Mouse (Mus musculus) forebrain, postnatal 0 days (tissue): ENCODE measurements around the gene Esp34. TPM values are rescaled to one million over a fixed set of nuclear protein-coding genes. Genes with fewer than 3 reads are reported as not detected.

Experiments used
- ATAC-seq: fragments of 200-750 bp; cut with Nextera tagmentation; 2 replicates; pipeline ENCODE4 v1.8.0; 2017; ENCODE audit warnings: mild to moderate bottlenecking, moderate library complexity
- DNase-seq: peaks from one replicate; pipeline ENCODE4 v3.0.0-alpha.2; 2015
- H3K27ac ChIP-seq: fragments of 300-500 bp; sonication (generic); 2 replicates; pipeline ENCODE4 v1.5.1; 2014; ENCODE audit warnings: low read depth, mild to moderate bottlenecking, antibody characterized with exemption, low read length, moderate library complexity, mixed read lengths
- H3K27me3 ChIP-seq: fragments of 300-500 bp; sonication (generic); 2 replicates; pipeline ENCODE4 v1.6.1; 2014; ENCODE audit warnings: mild to moderate bottlenecking, low read length, mixed read lengths; ENCODE audit not compliant: insufficient read depth
- H3K36me3 ChIP-seq: fragments of 300-500 bp; sonication (generic); 2 replicates; pipeline ENCODE4 v1.6.1; 2014; ENCODE audit warnings: mild to moderate bottlenecking, moderate library complexity; ENCODE audit not compliant: insufficient read depth
- H3K4me1 ChIP-seq: fragments of 300-500 bp; sonication (generic); 2 replicates; pipeline ENCODE4 v1.6.1; 2014; ENCODE audit warnings: antibody characterized with exemption; ENCODE audit not compliant: insufficient read depth
- H3K4me2 ChIP-seq: fragments of 300-500 bp; sonication (generic); 2 replicates; pipeline ENCODE4 v1.6.1; 2014; ENCODE audit warnings: low read depth, mild to moderate bottlenecking, moderate library complexity
- H3K4me3 ChIP-seq: fragments of 300-500 bp; sonication (generic); 2 replicates; pipeline ENCODE4 v1.5.1; 2014; ENCODE audit warnings: low read depth, low read length, mixed read lengths
- H3K9ac ChIP-seq: fragments of 300-500 bp; sonication (generic); 2 replicates; pipeline ENCODE4 v1.6.1; 2014; ENCODE audit warnings: mild to moderate bottlenecking
- H3K9me3 ChIP-seq: fragments of 300-500 bp; sonication (generic); 2 replicates; pipeline ENCODE4 v1.6.1; 2016; ENCODE audit warnings: low read length
- CTCF ChIP-seq: sonication (generic); IDR thresholded peaks from 2 replicates; pipeline ENCODE4 v1.5.1; 2016; ENCODE audit warnings: antibody characterized with exemption, control low read depth, low read depth
- WGBS: fragments of 180-500 bp; shearing (Covaris S2); extraction: QIAGEN DNeasy Blood & Tissue Kit; methylation state at CpG from one replicate; pipeline ENCODE4 v1.1.7; 2014; 5-methylcytosine and 5-hydroxymethylcytosine counted together
- polyA plus RNA-seq: library from polyadenylated mRNA; unstranded; fragments of >200 nt; fragmentation: Nextera tagmentation; extraction: Ambion mirVana; gene quantifications from 2 replicates; pipeline ENCODE4 v1.2.1, GENCODE M21; 2015
- total RNA-seq: library from RNA; depleted of rRNA; stranded (reverse); fragments of >200 nt; gene quantifications from 2 replicates; pipeline ENCODE4 v1.2.3, GENCODE M21; 2014; rRNA removed

Esp34 gene
- not detected in 2 replicates for total RNA-seq
- not detected in 2 replicates for polyA plus RNA-seq

DNA sequence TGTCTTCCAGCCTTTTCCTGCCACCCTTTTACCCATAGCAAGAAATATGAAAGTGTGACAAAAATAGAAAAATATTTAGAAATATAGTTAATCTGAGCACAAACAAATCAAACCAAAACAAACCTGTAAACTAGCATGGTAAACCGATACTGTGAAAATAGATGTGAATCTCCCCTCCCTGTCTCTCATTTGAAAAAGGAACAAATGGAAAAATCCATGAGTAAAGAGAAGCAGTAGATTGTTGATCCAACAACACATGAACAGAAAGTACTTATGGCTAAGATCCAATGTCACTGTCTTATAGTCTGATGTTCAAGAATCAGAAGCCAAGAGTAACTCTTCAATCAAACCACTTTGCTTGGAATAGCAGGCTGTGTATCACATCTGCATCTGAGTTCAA is at the start of gene Esp34:
Gene Esp34 (plus strand): TSS at position 301 of the 400 bp plus-strand sequence.
- Histone ChIP-seq H3K36me3 (no peaks in the 10 kb centered on the region), H3K4me2 (no peak within 1 kb of the TSS), H3K4me1 (no peaks in the 10 kb centered on the region), H3K27me3 (no peaks in the 10 kb centered on the region), H3K4me3 (no peak within 1 kb of the TSS), H3K9me3 (0 out of 2 replicates have a peak, but pooled peaks cover 4% of the 10 kb centered on the region), H3K9ac (no peak within 1 kb of the TSS), H3K27ac (no peak within 1 kb of the TSS)
- TF ChIP-seq CTCF: no peak
- WGBS: 95% methylated on average over 1 of the region's 1 CpGs
- ATAC-seq (no peak), DNase-seq (no peak)

- Histone ChIP-seq H3K4me3 (no peak overlapping the region), H3K27ac (no peak overlapping the region), H3K9me3 (peaks cover 11% of the 10 kb centered on the region), H3K36me3 (no peaks in the 10 kb centered on the region), H3K4me2 (no peak overlapping the region), H3K27me3 (no peaks in the 10 kb centered on the region), H3K4me1 (no peaks in the 10 kb centered on the region), H3K9ac (no peak overlapping the region)
- DNase-seq (no peak), ATAC-seq (no peak)
- TF ChIP-seq CTCF: no peak
- 73% methylated on average over 5 of the region's 5 CpGs for WGBS
These were observed 8.5 kb downstream of the Esp34 start for GRCm38 (mm10) chr17:38562527-38562926.

Other genes with a start within 250 kb of the Esp34 start
- gene Olfr137, start 246.6 kb upstream of the Esp34 start, total RNA-seq: not detected in 2 replicates
- not detected in 2 replicates for gene Olfr137, start 246.6 kb upstream of the Esp34 start, polyA plus RNA-seq
- gene Olfr136, start 224.4 kb upstream of the Esp34 start, total RNA-seq: not detected in 2 replicates
- not detected in 2 replicates for gene Olfr136, start 224.4 kb upstream of the Esp34 start, polyA plus RNA-seq
- not detected in 2 replicates for gene Esp36, start 134.0 kb upstream of the Esp34 start, total RNA-seq
- not detected in 2 replicates for gene Esp36, start 134.0 kb upstream of the Esp34 start, polyA plus RNA-seq
- gene Esp31, start 85.3 kb downstream of the Esp34 start, total RNA-seq: not detected in 2 replicates
- not detected in 2 replicates for gene Esp31, start 85.3 kb downstream of the Esp34 start, polyA plus RNA-seq